Mouse (Mus musculus) forebrain, postnatal 0 days (tissue): ENCODE measurements around the gene Ppp6r2. TPM values are rescaled to one million over a fixed set of nuclear protein-coding genes. Genes with fewer than 3 reads are reported as not detected.

Source experiments
- ATAC-seq: fragments of 200-750 bp; cut with Nextera tagmentation; 2 replicates; pipeline ENCODE4 v1.8.0; 2017; ENCODE audit warnings: mild to moderate bottlenecking, moderate library complexity
- DNase-seq: peaks from one replicate; pipeline ENCODE4 v3.0.0-alpha.2; 2015
- H3K27ac ChIP-seq: fragments of 300-500 bp; sonication (generic); 2 replicates; pipeline ENCODE4 v1.5.1; 2014; ENCODE audit warnings: low read depth, mild to moderate bottlenecking, antibody characterized with exemption, low read length, moderate library complexity, mixed read lengths
- H3K27me3 ChIP-seq: fragments of 300-500 bp; sonication (generic); 2 replicates; pipeline ENCODE4 v1.6.1; 2014; ENCODE audit warnings: mild to moderate bottlenecking, low read length, mixed read lengths; ENCODE audit not compliant: insufficient read depth
- H3K36me3 ChIP-seq: fragments of 300-500 bp; sonication (generic); 2 replicates; pipeline ENCODE4 v1.6.1; 2014; ENCODE audit warnings: mild to moderate bottlenecking, moderate library complexity; ENCODE audit not compliant: insufficient read depth
- H3K4me1 ChIP-seq: fragments of 300-500 bp; sonication (generic); 2 replicates; pipeline ENCODE4 v1.6.1; 2014; ENCODE audit warnings: antibody characterized with exemption; ENCODE audit not compliant: insufficient read depth
- H3K4me2 ChIP-seq: fragments of 300-500 bp; sonication (generic); 2 replicates; pipeline ENCODE4 v1.6.1; 2014; ENCODE audit warnings: low read depth, mild to moderate bottlenecking, moderate library complexity
- H3K4me3 ChIP-seq: fragments of 300-500 bp; sonication (generic); 2 replicates; pipeline ENCODE4 v1.5.1; 2014; ENCODE audit warnings: low read depth, low read length, mixed read lengths
- H3K9ac ChIP-seq: fragments of 300-500 bp; sonication (generic); 2 replicates; pipeline ENCODE4 v1.6.1; 2014; ENCODE audit warnings: mild to moderate bottlenecking
- H3K9me3 ChIP-seq: fragments of 300-500 bp; sonication (generic); 2 replicates; pipeline ENCODE4 v1.6.1; 2016; ENCODE audit warnings: low read length
- CTCF ChIP-seq: sonication (generic); IDR thresholded peaks from 2 replicates; pipeline ENCODE4 v1.5.1; 2016; ENCODE audit warnings: antibody characterized with exemption, control low read depth, low read depth
- WGBS: fragments of 180-500 bp; shearing (Covaris S2); extraction: QIAGEN DNeasy Blood & Tissue Kit; methylation state at CpG from one replicate; pipeline ENCODE4 v1.1.7; 2014; 5-methylcytosine and 5-hydroxymethylcytosine counted together
- polyA plus RNA-seq: library from polyadenylated mRNA; unstranded; fragments of >200 nt; fragmentation: Nextera tagmentation; extraction: Ambion mirVana; gene quantifications from 2 replicates; pipeline ENCODE4 v1.2.1, GENCODE M21; 2015
- total RNA-seq: library from RNA; depleted of rRNA; stranded (reverse); fragments of >200 nt; gene quantifications from 2 replicates; pipeline ENCODE4 v1.2.3, GENCODE M21; 2014

Gene Ppp6r2
- total and polyA plus RNA-seq, 2 experiments from 2014 or later, result 77.2 to 296 TPM

GRCm38 (mm10) chr15:89213517-89213916 is 2.2 kb downstream of the Ppp6r2 start:
- Histone ChIP-seq H3K9ac (no peak overlapping the region), H3K4me3 (no peak overlapping the region), H3K27me3 (no peaks in the 10 kb centered on the region), H3K9me3 (no peaks in the 10 kb centered on the region), H3K4me1 (peaks cover 15% of the 10 kb centered on the region), H3K36me3 (no peaks in the 10 kb centered on the region), H3K4me2 (peak overlapping the region; percentile 27), H3K27ac (no peak overlapping the region; the same call in 1 of the 2 replicates)
- 88% methylated on average over 3 of the region's 3 CpGs for WGBS
- ATAC-seq (no peak), DNase-seq (no peak)
- TF ChIP-seq CTCF, result no peak

- no peaks in the 10 kb centered on the region for H3K27me3 ChIP-seq
- DNase-seq (no peak), ATAC-seq (no peak)
- no peak overlapping the region for H3K27ac ChIP-seq
- no peak overlapping the region for H3K9ac ChIP-seq
- H3K36me3 ChIP-seq, result no peaks in the 10 kb centered on the region
- peaks cover 15% of the 10 kb centered on the region for H3K4me1 ChIP-seq
- over 99% methylated on average over 3 of the region's 3 CpGs for WGBS
- no peaks in the 10 kb centered on the region for H3K9me3 ChIP-seq
- no peak overlapping the region for H3K4me2 ChIP-seq
- H3K4me3 ChIP-seq, result no peak overlapping the region
- TF ChIP-seq CTCF, result no peak
Measured at GRCm38 (mm10) chr15:89214953-89215352, 3.6 kb downstream of the Ppp6r2 start.

- Histone ChIP-seq H3K4me2 (no peak overlapping the region), H3K9ac (no peak overlapping the region), H3K36me3 (no peaks in the 10 kb centered on the region), H3K9me3 (no peaks in the 10 kb centered on the region), H3K4me3 (no peak overlapping the region), H3K4me1 (peaks cover 15% of the 10 kb centered on the region), H3K27ac (no peak overlapping the region), H3K27me3 (no peaks in the 10 kb centered on the region)
- no peak for ATAC-seq
- WGBS, result 83% methylated on average over 2 of the region's 2 CpGs
- TF ChIP-seq CTCF, result no peak
- DNase-seq, result no peak
Measured at GRCm38 (mm10) chr15:89215611-89216233, 4.4 kb downstream of the Ppp6r2 start.

- ATAC-seq (0 out of 2 replicates have a peak, but pooled peaks have one; percentile 20), DNase-seq (no peak)
- no peaks in the 10 kb centered on the region for H3K9me3 ChIP-seq
- WGBS, result 34% methylated on average over 2 of the region's 2 CpGs
- no peak overlapping the region for H3K27ac ChIP-seq
- H3K27me3 ChIP-seq, result no peaks in the 10 kb centered on the region
- no peaks in the 10 kb centered on the region for H3K4me1 ChIP-seq
- no peak overlapping the region for H3K4me2 ChIP-seq
- H3K36me3 ChIP-seq, result peaks cover 4% of the 10 kb centered on the region
- H3K4me3 ChIP-seq, result no peak overlapping the region
- TF ChIP-seq CTCF, result no peak
- no peak overlapping the region for H3K9ac ChIP-seq
Measured at GRCm38 (mm10) chr15:89233586-89233985, 22.2 kb downstream of the Ppp6r2 start.

GRCm38 (mm10) chr15:89234052-89234451 is 22.7 kb downstream of the Ppp6r2 start:
- Histone ChIP-seq H3K27me3 (no peaks in the 10 kb centered on the region), H3K9me3 (no peaks in the 10 kb centered on the region), H3K4me2 (no peak overlapping the region), H3K4me1 (no peaks in the 10 kb centered on the region), H3K9ac (no peak overlapping the region), H3K27ac (no peak overlapping the region), H3K36me3 (peaks cover 4% of the 10 kb centered on the region), H3K4me3 (no peak overlapping the region)
- ATAC-seq, result no peak
- DNase-seq, result no peak
- WGBS, result 90% methylated on average over 4 of the region's 4 CpGs
- TF ChIP-seq CTCF, result no peak

GRCm38 (mm10) chr15:89239751-89240392 is 28.5 kb downstream of the Ppp6r2 start:
- H3K4me3 ChIP-seq, result no peak overlapping the region
- no peak for ATAC-seq
- no peak for TF ChIP-seq CTCF
- H3K36me3 ChIP-seq, result peaks cover 16% of the 10 kb centered on the region
- no peaks in the 10 kb centered on the region for H3K9me3 ChIP-seq
- no peak overlapping the region for H3K9ac ChIP-seq
- no peaks in the 10 kb centered on the region for H3K27me3 ChIP-seq
- no peak overlapping the region for H3K27ac ChIP-seq
- 51% methylated on average over 3 of the region's 3 CpGs for WGBS
- no peak overlapping the region for H3K4me2 ChIP-seq
- no peak for DNase-seq
- no peaks in the 10 kb centered on the region for H3K4me1 ChIP-seq

GRCm38 (mm10) chr15:89241025-89241424 is 29.7 kb downstream of the Ppp6r2 start:
- Histone ChIP-seq H3K9ac (no peak overlapping the region), H3K4me3 (no peak overlapping the region), H3K27ac (no peak overlapping the region), H3K27me3 (no peaks in the 10 kb centered on the region), H3K4me1 (no peaks in the 10 kb centered on the region), H3K4me2 (no peak overlapping the region), H3K9me3 (no peaks in the 10 kb centered on the region), H3K36me3 (peaks cover 16% of the 10 kb centered on the region)
- DNase-seq, result no peak
- WGBS, result 79% methylated on average over 2 of the region's 2 CpGs
- TF ChIP-seq CTCF, result 0 out of 2 replicates have a peak, but pooled peaks have one; percentile 11
- no peak for ATAC-seq
